Mouse (Mus musculus) embryo, embryonic 10.5 days (tissue): ENCODE data around the gene Gm11639.

Experiments used
- DNase-seq: peaks from one replicate; pipeline ENCODE4 v3.0.0-alpha.2; 2015; ENCODE audit warnings: low spot score

The Gm11639 gene

GRCm38 (mm10) chr11:105153068-105153833 lies 467.7 kb downstream of the Gm11639 start:
- peak; percentile 87 for DNase-seq

GRCm38 (mm10) chr11:105155915-105156314 lies 470.4 kb downstream of the Gm11639 start:
- peak; percentile 13 for DNase-seq

- DNase-seq = no peak
These were observed 471.3 kb downstream of the Gm11639 start for GRCm38 (mm10) chr11:105156748-105157267.

GRCm38 (mm10) chr11:105158047-105158446 lies 472.5 kb downstream of the Gm11639 start:
- DNase-seq = no peak

- no peak for DNase-seq
These were observed 474.3 kb downstream of the Gm11639 start for GRCm38 (mm10) chr11:105159673-105160360.

- DNase-seq = no peak
These were observed 475.9 kb downstream of the Gm11639 start for GRCm38 (mm10) chr11:105161411-105161810.

GRCm38 (mm10) chr11:105164516-105165510 lies 479.3 kb downstream of the Gm11639 start:
- no peak for DNase-seq

GRCm38 (mm10) chr11:105166780-105167179 lies 481.3 kb downstream of the Gm11639 start:
- no peak for DNase-seq
